Mouse (Mus musculus) mouse trophoblast stem cell (cell line): ENCODE measurements around the gene Zranb2.

ENCODE experiments used
- in situ Hi-C, 2 experiments: fragments of 300-500 bp; cut with MseI, MboI; formaldehyde crosslinking; loops; 2 replicates in 1 of 2; 3 replicates in 1 of 2; pipeline ENCODE4 v1.15.1; 2025

Gene Zranb2

DNA sequence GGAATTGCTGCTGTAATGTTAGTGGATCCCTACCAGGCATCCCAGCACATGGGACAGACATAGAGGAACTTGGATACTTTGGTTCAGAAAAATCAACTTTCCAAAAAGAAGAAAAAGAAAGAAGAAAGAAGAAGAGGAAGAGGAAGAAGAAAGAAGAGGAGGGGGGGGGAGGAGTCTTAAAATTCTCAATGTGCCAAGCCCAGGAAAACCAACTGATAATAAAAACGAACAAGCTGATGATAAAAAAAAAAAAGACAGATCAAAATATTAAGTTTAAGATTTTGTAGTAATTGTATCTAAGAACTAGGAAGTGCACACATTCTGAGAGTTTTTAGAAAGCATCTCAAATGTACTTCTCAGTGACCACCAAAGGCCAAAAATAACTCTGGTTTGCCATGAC, 42.9 kb downstream of the Zranb2 start:
- in situ Hi-C loops, result no loop called here

DNA sequence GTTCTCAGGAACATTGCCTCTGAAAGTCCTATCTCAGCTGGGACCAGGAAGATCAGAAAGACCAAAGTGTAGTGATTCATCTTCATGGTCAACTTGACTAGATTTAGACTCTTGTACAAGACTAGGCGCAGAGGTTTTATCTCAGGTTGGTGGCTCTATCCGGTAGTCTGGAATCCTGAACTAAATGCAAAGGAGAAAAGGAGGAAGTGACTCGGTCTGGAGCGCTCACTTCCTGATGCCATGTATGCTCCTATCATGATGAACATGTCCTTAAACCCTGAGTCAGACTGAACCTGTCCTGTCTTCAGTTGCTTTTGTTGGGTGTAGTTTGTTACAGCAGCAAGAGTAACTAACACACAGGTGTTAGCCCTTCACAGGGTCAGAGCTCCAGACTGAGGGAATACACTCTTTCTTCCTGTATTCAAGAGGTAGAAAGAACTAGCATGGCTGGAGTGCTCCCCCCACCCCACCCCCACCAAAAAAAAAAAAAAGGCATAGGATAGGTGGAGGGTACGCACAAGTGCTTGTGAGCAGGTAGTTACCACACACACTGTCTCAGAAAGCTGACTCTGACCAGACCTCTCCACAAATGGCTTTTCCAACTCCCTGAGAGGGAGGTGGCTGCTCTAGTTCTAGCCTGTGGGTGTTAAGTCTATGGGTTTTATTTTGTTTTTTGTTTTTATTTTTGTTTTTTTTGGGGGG, 44.7 kb downstream of the Zranb2 start:
- in situ Hi-C loops, result no loop called here

DNA sequence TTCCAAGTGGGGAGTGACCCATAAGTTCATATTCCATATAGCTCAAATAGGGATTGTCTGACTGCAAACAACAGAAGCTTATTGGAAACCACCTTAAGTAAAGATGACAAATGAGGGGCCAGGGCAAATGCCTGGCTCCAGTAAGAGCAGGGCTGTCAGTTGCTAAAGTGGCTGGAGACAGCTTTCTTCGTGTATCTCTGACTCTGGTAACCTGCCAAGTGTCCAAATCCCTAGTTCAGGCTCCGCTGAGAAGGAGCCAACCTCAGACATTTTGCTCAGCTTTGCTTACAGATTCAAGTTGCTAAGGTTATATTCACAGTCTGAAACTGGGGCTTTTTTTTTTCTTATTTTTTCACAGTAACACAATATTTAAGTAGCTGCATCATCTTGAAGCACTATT, 45.4 kb downstream of the Zranb2 start:
- in situ Hi-C loops, result no loop called here

DNA sequence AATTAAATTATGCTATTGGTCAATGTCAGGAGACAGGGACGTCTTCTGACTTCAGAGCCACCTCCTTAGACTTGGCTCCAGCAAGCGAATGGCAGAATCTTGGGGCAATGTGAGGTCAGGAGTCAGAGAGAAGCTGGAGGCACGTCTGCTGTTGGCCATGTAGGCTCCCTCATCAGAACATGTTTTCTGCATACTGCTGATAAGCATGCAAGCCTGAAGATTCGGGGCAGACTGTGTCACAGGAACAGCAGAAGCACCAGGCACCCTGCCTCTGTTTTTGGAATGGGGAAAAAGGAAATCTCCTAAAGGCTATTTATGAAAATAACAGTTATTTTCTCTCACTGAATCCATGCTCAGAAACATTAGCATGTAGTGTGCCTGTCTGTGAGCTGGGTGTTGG, 46.3 kb downstream of the Zranb2 start:
- in situ Hi-C loops, result no loop called here

DNA sequence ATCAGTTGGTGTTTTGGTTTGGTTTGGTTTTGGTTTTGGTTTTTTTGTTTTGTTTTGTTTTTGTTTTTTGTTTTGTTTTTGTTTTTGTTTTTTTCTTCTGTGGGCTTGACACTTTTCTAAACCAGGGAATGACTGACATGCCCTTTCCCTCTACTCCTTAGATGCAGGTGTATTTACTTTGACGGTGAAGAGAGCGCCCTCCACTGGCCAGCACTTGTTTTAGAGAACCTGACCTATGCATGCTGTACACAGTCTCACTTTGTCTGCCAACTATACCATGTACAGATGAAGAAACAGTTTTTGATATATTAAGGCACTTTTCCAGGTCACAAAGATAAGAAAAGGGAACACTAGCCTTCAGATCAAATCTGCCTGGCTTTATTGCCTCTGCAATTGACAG, 47.8 kb downstream of the Zranb2 start:
- in situ Hi-C loops, result no loop called here

DNA sequence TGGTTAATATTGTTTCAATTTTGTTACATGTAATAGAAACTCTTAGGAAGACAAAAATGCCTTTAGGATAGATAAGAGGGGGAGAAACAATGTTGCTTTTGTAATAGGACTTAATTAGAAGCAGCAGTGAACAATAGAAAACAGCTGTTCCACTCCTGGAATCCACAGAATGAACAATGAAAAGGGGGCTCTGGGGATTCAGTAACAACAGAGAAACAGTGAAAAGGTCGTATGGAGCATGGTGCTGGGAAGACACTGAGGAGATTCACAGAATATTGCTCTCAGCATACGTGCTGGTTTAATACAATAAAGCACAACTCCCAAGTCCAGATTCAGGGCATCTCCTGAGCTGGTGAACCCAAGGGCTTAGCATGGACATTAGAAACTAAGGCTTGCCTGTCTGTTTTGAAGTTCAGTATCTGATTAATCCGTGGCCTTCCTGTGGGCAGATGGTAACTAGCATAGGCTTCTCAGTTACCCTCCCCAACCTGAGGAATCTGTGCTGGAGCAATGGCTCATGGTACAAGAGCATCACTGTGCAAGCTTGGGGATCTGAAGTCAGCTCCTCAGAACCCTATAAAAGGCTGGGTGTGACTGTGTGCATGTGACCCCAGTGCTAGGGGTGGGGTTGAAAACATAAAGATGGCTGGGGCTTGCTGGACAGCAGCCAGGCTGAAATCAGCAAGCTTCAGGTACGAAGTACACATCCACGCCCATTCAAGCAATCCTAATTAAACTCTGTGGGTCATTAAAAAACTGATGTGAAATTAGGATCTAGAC, 48.9 kb downstream of the Zranb2 start:
- in situ Hi-C loops, result no loop called here

DNA sequence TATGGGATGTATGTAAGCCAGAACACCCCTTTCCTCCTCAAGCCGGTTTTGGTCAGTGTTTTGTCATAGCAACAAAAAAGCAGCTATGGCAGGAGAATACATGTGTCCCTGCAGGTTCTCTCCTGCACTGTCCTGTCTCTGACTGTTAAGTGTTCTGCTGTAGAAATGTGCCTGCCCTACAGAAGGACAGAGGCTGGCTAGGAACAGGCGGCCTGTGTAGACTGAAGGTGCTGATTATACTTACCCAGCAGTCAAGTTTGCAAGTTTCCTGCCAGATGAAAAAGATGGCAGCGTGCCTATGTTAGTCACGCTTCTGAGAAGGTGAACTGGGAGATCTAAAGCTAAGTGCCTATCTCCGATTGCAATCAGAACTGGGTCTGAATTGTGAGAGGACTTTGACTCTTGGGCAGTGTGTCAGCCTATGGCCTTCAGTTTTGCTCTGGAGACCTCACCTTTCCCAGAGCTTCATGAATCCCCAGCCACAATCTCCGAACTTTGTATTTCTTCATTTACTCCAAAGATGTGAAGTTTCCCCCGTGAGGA, 63.9 kb downstream of the Zranb2 start:
- in situ Hi-C loops, result no loop called here
